Mouse (Mus musculus) C2C12 (cell line): ENCODE measurements around the gene Ctdnep1.

ENCODE experiments used
- CTCF ChIP-seq: IDR thresholded peaks from one replicate; pipeline ENCODE4 v1.5.1; 2011; ENCODE audit not compliant: control insufficient read depth, insufficient read depth, insufficient read length
- USF1 ChIP-seq: IDR thresholded peaks from one replicate; pipeline ENCODE4 v1.6.1; 2011; ENCODE audit warnings: low read depth, mild to moderate bottlenecking, control low read depth, moderate library complexity

GRCm38 (mm10) chr11:69976271-69976670 lies 4.7 kb upstream of the Ctdnep1 start:
- TF ChIP-seq CTCF: no peak
- no peak for TF ChIP-seq USF1
